Mouse (Mus musculus) hindbrain, embryonic 10.5 days (tissue): ENCODE measurements around the gene Rabgap1. TPM values are rescaled to one million over a fixed set of nuclear protein-coding genes. Genes with fewer than 3 reads are reported as not detected.
A peak's percentile ranks its signal among the peaks of the same experiment; 100 is the strongest.
"Not testable (repeated sequence)": the region's sequence is repeated elsewhere in the genome, so short reads cannot be mapped to it uniquely, and the experiment has no call there.

ENCODE experiments used
- DNase-seq: peaks from one replicate; pipeline ENCODE4 v3.0.0-alpha.2; 2017; ENCODE audit warnings: low spot score
- H3K27ac ChIP-seq: fragments of 300-500 bp; sonication (generic); 2 replicates; pipeline ENCODE4 v1.5.1; 2016; ENCODE audit warnings: mild to moderate bottlenecking, moderate library complexity
- H3K27me3 ChIP-seq: fragments of 300-500 bp; sonication (generic); 2 replicates; pipeline ENCODE4 v1.6.1; 2016; ENCODE audit warnings: mild to moderate bottlenecking; ENCODE audit not compliant: poor library complexity, insufficient read depth, severe bottlenecking
- H3K36me3 ChIP-seq: fragments of 300-500 bp; sonication (generic); 2 replicates; pipeline ENCODE4 v1.6.1; 2016; ENCODE audit warnings: mild to moderate bottlenecking, moderate library complexity
- H3K4me1 ChIP-seq: fragments of 300-500 bp; sonication (generic); replicated peaks from 2 replicates; pipeline ENCODE4 v1.6.1; 2016; ENCODE audit warnings: mild to moderate bottlenecking
- H3K4me3 ChIP-seq: fragments of 300-500 bp; sonication (generic); 2 replicates; pipeline ENCODE4 v1.5.1; 2016; ENCODE audit warnings: mild to moderate bottlenecking, moderate library complexity
- H3K9me3 ChIP-seq: fragments of 300-500 bp; sonication (generic); 2 replicates; pipeline ENCODE4 v1.6.1; 2016; ENCODE audit warnings: mild to moderate bottlenecking, moderate library complexity
- WGBS: fragments of 180-500 bp; shearing (Covaris S2); methylation state at CpG from one replicate; pipeline ENCODE4 v1.1.7; 2016; 5-methylcytosine and 5-hydroxymethylcytosine counted together
- polyA plus RNA-seq: library from polyadenylated mRNA; unstranded; fragments of >200 nt; fragmentation: Nextera tagmentation; extraction: Ambion mirVana; gene quantifications from 2 replicates; pipeline ENCODE4 v1.2.1, GENCODE M21; 2016

Gene Rabgap1
- polyA plus RNA-seq, 1 experiment from 2014 or later = 42.9 TPM

- Histone ChIP-seq H3K27ac (no peak overlapping the region), H3K27me3 (no peaks in the 10 kb centered on the region), H3K4me3 (no peak overlapping the region), H3K36me3 (peaks cover 88% of the 10 kb centered on the region), H3K4me1 (no peaks in the 10 kb centered on the region), H3K9me3 (no peaks in the 10 kb centered on the region)
- no peak for DNase-seq
Measured at GRCm38 (mm10) chr2:37479559-37479958, 36.5 kb downstream of the Rabgap1 start.

DNA sequence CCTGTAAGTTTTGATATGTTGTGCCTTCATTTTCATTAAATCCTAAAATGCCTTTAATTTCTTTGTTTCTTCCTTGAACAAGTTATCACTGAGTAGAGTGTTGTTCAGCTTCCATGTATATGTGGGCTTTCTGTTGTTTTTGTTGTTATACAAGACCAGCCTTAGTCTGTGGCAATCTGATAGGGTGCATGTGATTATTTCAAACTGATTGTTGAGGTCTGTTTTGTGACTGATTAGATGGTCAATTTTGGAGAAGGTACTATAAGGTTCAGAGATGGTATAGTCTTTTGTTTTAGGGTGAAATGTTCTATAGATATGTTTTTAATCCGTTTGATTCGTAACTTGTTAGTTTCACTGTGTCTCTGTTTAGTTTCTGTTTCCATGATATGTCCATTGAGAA is 37.0 kb downstream of the Rabgap1 start:
- WGBS = 96% methylated on average over 2 of the region's 2 CpGs
- H3K36me3 ChIP-seq = peaks cover 89% of the 10 kb centered on the region
- no peaks in the 10 kb centered on the region for H3K9me3 ChIP-seq
- no peak for DNase-seq
- H3K4me3 ChIP-seq = no peak overlapping the region
- no peaks in the 10 kb centered on the region for H3K4me1 ChIP-seq
- no peak overlapping the region for H3K27ac ChIP-seq
- no peaks in the 10 kb centered on the region for H3K27me3 ChIP-seq

DNA sequence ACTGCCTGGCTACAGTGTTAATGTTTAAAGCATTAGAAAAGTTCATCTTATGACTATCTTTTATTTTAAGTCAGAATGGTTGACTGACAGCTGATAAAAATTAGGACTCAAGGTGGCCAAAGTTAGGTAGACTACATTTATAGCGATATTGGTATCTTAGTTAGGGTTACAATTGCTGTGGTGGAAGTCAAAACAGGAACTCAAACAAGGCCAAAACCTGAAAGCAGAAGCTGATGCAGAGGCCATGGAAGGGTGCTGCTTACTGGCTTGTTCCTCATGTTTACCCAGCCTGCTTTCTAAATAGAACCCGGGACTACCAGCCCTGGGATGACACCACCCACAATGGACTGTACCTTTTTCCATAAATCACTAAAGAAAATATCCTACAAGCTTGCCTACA is 41.1 kb downstream of the Rabgap1 start:
- Histone ChIP-seq H3K27ac (no peak overlapping the region), H3K27me3 (no peaks in the 10 kb centered on the region), H3K36me3 (peaks cover 85% of the 10 kb centered on the region), H3K9me3 (no peaks in the 10 kb centered on the region), H3K4me1 (no peaks in the 10 kb centered on the region), H3K4me3 (no peak overlapping the region)
- 93% methylated on average over 2 of the region's 2 CpGs for WGBS
- no peak for DNase-seq

DNA sequence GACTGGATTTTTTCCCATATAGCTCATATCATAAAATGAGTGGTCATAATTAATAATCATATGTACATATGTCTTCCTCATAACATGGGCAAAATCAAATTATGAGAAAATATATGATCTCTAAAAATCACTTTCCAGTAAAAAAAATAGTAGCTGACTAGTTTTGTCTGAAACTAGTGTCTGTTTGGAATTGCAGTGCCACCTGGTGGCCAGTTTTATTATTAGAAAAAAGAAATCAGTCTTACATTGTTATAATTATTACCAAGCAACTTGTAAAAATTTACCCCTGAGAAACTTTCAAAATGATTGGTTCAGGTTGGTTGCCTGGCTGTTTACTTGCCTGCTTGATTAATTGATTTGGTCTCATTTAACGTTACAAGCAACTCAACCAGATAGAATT is 42.3 kb downstream of the Rabgap1 start:
- no peaks in the 10 kb centered on the region for H3K4me1 ChIP-seq
- H3K9me3 ChIP-seq = no peaks in the 10 kb centered on the region
- H3K36me3 ChIP-seq = peaks cover 88% of the 10 kb centered on the region
- H3K4me3 ChIP-seq = no peak overlapping the region
- DNase-seq = no peak
- WGBS = 87% methylated on average over 1 of the region's 1 CpGs
- no peak overlapping the region for H3K27ac ChIP-seq
- H3K27me3 ChIP-seq = no peaks in the 10 kb centered on the region

GRCm38 (mm10) chr2:37486408-37486807 is 43.3 kb downstream of the Rabgap1 start:
- Histone ChIP-seq H3K27ac (no peak overlapping the region), H3K4me1 (no peaks in the 10 kb centered on the region), H3K9me3 (no peaks in the 10 kb centered on the region), H3K4me3 (no peak overlapping the region), H3K27me3 (no peaks in the 10 kb centered on the region), H3K36me3 (peaks cover 92% of the 10 kb centered on the region)
- DNase-seq = no peak

DNA sequence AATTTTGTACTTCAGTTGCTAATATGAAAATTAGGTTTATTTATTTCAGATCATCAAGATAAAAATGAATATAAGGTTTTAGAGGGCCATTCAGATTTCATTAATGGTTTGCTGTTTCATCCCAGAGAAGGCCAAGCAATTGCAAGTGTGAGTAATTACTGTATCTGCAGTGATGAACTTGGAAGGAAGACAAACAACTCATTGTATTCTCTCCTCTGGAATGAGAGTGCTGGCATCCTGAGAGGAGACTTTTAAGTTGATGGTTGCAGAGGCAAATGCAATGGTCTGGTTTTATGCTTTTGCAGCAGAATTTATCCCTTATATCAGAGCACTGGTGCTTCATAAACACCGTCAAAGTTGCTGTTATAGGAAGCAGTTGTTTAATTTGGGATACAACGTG is 45.9 kb downstream of the Rabgap1 start:
- Histone ChIP-seq H3K36me3 (peaks cover 95% of the 10 kb centered on the region), H3K27me3 (no peaks in the 10 kb centered on the region), H3K4me3 (no peak overlapping the region), H3K4me1 (no peaks in the 10 kb centered on the region), H3K9me3 (no peaks in the 10 kb centered on the region), H3K27ac (no peak overlapping the region)
- DNase-seq = no peak
- WGBS = 98% methylated on average over 2 of the region's 2 CpGs

DNA sequence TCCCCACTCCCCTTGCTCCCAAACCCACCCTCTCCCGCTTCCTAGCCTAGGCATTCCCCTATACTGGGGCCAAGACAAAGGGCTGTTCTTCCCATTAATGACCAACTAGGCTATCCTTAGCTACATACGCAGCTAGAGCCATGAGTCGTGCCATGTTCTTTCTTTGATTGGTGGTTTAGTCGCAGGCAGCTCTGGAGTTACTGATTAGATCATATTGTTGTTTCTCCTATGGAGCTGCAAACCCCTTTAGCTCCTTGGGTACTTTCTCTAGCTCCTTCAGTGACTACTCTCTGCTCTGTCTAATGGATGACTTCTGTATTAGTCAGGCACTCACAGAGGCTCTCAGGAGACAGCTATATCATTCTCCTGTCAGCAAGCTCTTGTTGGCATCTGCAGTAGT is 54.2 kb downstream of the Rabgap1 start:
- Histone ChIP-seq H3K36me3 (peaks cover 86% of the 10 kb centered on the region), H3K27ac (no peak overlapping the region), H3K4me3 (no peak overlapping the region), H3K27me3 (no peaks in the 10 kb centered on the region), H3K4me1 (no peaks in the 10 kb centered on the region), H3K9me3 (no peaks in the 10 kb centered on the region)
- DNase-seq = no peak
- WGBS = 93% methylated on average over 4 of the region's 4 CpGs

DNA sequence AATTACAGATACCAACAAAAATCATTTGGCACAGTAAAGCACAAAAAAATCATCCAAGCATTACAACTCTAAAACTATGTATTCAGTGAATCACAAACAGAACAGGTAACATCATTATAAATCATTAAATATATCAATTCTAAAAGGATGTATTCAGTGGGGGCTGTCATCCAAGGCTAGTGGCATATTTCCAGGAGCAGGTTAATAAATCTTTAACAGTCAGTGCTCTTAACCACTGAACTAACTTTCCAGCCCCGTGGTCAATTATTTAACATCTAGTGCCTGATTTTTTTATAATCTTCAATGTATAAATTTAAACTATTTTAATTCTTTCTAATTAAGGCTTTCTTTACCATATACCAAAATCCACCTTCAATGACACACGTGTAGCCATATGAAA is 62.8 kb downstream of the Rabgap1 start:
- peaks cover 68% of the 10 kb centered on the region for H3K36me3 ChIP-seq
- WGBS = 95% methylated on average over 2 of the region's 2 CpGs
- not testable (repeated sequence) for DNase-seq, H3K27me3 ChIP-seq, H3K4me1 ChIP-seq, H3K27ac ChIP-seq, H3K9me3 ChIP-seq, H3K4me3 ChIP-seq

DNA sequence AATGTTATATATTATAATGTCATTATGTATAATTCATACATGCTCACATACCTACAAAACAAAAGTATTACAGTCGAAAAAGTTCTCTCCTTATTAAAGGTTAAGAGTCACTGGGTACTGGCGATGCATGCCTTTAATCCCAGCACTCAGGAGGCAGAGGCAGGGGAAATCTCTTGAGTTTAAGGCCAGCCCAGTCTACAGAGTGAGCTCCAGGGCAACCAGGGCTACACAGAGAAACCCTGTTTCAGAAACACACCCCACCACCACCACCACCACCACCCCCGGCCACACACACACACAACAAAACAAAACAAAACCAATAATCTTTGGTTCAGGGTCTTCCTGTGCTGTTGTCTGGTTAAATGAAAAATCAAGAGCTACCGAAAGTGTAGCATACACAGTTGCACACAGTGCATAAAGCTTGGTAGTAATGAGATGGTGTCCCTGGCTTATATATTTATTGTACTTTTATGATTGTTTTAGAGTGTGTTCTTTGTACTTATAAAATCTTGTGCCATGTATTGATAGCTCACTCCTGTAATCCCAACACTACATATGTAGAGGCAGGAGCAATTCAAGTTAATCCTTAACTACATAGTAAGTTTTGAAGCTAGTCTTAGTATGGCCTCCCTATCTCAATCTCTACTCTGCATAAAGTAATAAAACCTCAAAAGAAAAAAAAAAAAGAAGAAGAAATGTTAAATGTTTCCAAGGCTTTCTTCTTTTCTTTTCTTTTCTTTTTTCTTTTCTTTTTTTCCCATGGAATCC is 68.2 kb downstream of the Rabgap1 start:
- Histone ChIP-seq H3K27ac (no peak overlapping the region), H3K4me3 (no peak overlapping the region), H3K27me3 (no peaks in the 10 kb centered on the region), H3K4me1 (peaks cover 4% of the 10 kb centered on the region), H3K36me3 (peaks cover 53% of the 10 kb centered on the region), H3K9me3 (no peaks in the 10 kb centered on the region)
- DNase-seq = no peak
- 87% methylated on average over 4 of the region's 4 CpGs for WGBS

- H3K27me3 ChIP-seq = no peaks in the 10 kb centered on the region
- 27% methylated on average over 11 of the region's 11 CpGs for WGBS
- H3K9me3 ChIP-seq = no peaks in the 10 kb centered on the region
- peak within 1 kb of the TSS; percentile 16; the same call in 1 of the 2 replicates for H3K4me3 ChIP-seq
- peak within 1 kb of the TSS; percentile 76 for H3K27ac ChIP-seq
- H3K4me1 ChIP-seq = peaks cover 14% of the 10 kb centered on the region
- DNase-seq = peak; percentile 15
- H3K36me3 ChIP-seq = peaks cover 40% of the 10 kb centered on the region
Measured at GRCm38 (mm10) chr2:37516030-37516710, 73.1 kb downstream of the Rabgap1 start, which contains the start of gene Gpr21. Gene Gpr21, plus strand, starts transcription at chr2:37516332.

- no peak for DNase-seq
- Histone ChIP-seq H3K4me3 (no peak overlapping the region), H3K27me3 (no peaks in the 10 kb centered on the region), H3K9me3 (no peaks in the 10 kb centered on the region), H3K27ac (peak overlapping the region; percentile 36; the same call in 1 of the 2 replicates), H3K36me3 (peaks cover 34% of the 10 kb centered on the region), H3K4me1 (peaks cover 14% of the 10 kb centered on the region)
- 47% methylated on average over 4 of the region's 4 CpGs for WGBS
Measured at GRCm38 (mm10) chr2:37516922-37517462, 73.9 kb downstream of the Rabgap1 start.

- no peaks in the 10 kb centered on the region for H3K9me3 ChIP-seq
- no peak for DNase-seq
- H3K4me1 ChIP-seq = peaks cover 14% of the 10 kb centered on the region
- WGBS = 92% methylated on average over 4 of the region's 4 CpGs
- no peak overlapping the region for H3K27ac ChIP-seq
- H3K4me3 ChIP-seq = no peak overlapping the region
- H3K27me3 ChIP-seq = no peaks in the 10 kb centered on the region
- peaks cover 24% of the 10 kb centered on the region for H3K36me3 ChIP-seq
Measured at GRCm38 (mm10) chr2:37518561-37519285, 75.6 kb downstream of the Rabgap1 start.

DNA sequence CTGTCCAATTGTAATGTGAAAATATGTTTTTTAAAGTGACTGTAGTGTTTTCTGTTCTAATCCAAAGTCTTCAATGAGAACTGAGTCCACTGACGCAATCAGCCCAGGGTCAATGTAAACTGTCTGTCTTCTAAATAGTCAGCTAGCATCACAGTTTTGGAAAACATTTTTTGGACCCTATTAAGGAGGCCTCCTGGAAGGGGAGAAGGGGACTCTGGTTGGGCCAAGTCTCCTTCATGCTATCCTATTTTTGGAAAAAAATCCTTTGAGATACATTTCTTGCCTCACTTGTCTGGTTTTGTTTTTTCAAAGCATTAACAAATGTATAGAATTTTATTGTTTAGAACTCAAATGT is 76.2 kb downstream of the Rabgap1 start:
- Histone ChIP-seq H3K36me3 (peaks cover 24% of the 10 kb centered on the region), H3K4me3 (no peak overlapping the region), H3K27me3 (no peaks in the 10 kb centered on the region), H3K27ac (no peak overlapping the region), H3K9me3 (no peaks in the 10 kb centered on the region), H3K4me1 (peaks cover 14% of the 10 kb centered on the region)
- 92% methylated on average over 1 of the region's 1 CpGs for WGBS
- DNase-seq = no peak
